Mouse (Mus musculus) kidney, embryonic 14.5 days (tissue): ENCODE measurements around the gene Polr3gl. TPM values are rescaled to one million over a fixed set of nuclear protein-coding genes. Genes with fewer than 3 reads are reported as not detected.
A peak's percentile ranks its signal among the peaks of the same experiment; 100 is the strongest.

ENCODE experiments used
- ATAC-seq: fragments of 200-750 bp; cut with Nextera tagmentation; 2 replicates; pipeline ENCODE4 v1.8.0; 2017; ENCODE audit warnings: moderate number of reproducible peaks, mild to moderate bottlenecking, moderate TSS enrichment, moderate library complexity; ENCODE audit not compliant: low FRiP score, low TSS enrichment
- H3K27ac ChIP-seq: fragments of 300-500 bp; sonication (generic); 2 replicates; pipeline ENCODE4 v1.5.1; 2014; ENCODE audit warnings: low read depth, mild to moderate bottlenecking, low read length, moderate library complexity, mixed read lengths
- H3K27me3 ChIP-seq: fragments of 300-500 bp; sonication (generic); 2 replicates; pipeline ENCODE4 v1.6.1; 2014; ENCODE audit warnings: mild to moderate bottlenecking, low read length; ENCODE audit not compliant: control insufficient read depth, insufficient read depth
- H3K36me3 ChIP-seq: fragments of 300-500 bp; sonication (generic); 2 replicates; pipeline ENCODE4 v1.6.1; 2014; ENCODE audit warnings: low read length, mixed read lengths; ENCODE audit not compliant: control insufficient read depth, insufficient read depth
- H3K4me1 ChIP-seq: fragments of 300-500 bp; sonication (generic); 2 replicates; pipeline ENCODE4 v1.6.1; 2014; ENCODE audit warnings: low read length, mixed read lengths; ENCODE audit not compliant: control insufficient read depth, insufficient read depth
- H3K4me2 ChIP-seq: fragments of 300-500 bp; sonication (generic); replicated peaks from 2 replicates; pipeline ENCODE4 v1.6.1; 2014; ENCODE audit warnings: low read depth, mild to moderate bottlenecking, low read length
- H3K4me3 ChIP-seq: fragments of 300-500 bp; sonication (generic); 2 replicates; pipeline ENCODE4 v1.5.1; 2014; ENCODE audit warnings: mild to moderate bottlenecking, low read length
- H3K9ac ChIP-seq: fragments of 300-500 bp; sonication (generic); 2 replicates; pipeline ENCODE4 v1.6.1; 2014; ENCODE audit warnings: low read depth, mild to moderate bottlenecking, low read length, moderate library complexity
- H3K9me3 ChIP-seq: fragments of 300-500 bp; sonication (generic); 2 replicates; pipeline ENCODE4 v1.6.1; 2016; ENCODE audit warnings: low read length; ENCODE audit not compliant: control insufficient read depth
- WGBS: fragments of 180-500 bp; shearing (Covaris S2); extraction: QIAGEN DNeasy Blood & Tissue Kit; methylation state at CpG from one replicate; pipeline ENCODE4 v1.1.7; 2014; 5-methylcytosine and 5-hydroxymethylcytosine counted together
- polyA plus RNA-seq: library from polyadenylated mRNA; unstranded; fragments of >200 nt; fragmentation: Nextera tagmentation; extraction: Ambion mirVana; gene quantifications from 2 replicates; pipeline ENCODE4 v1.2.1, GENCODE M21; 2014

Gene Polr3gl
- polyA plus RNA-seq = 18.0 and 22.3 TPM in 2 replicates

GRCm38 (mm10) chr3:96593790-96594560 lies at the start of gene Polr3gl:
Polr3gl (minus strand) TSS chr3:96594181.
- ATAC-seq = peak; percentile 86
- peak within 1 kb of the TSS; percentile 53 for H3K9ac ChIP-seq
- WGBS = under 1% methylated on average over 38 of the region's 38 CpGs

GRCm38 (mm10) chr3:96639219-96639618 lies 45.2 kb upstream of the Polr3gl start:
- Histone ChIP-seq H3K27me3 (no peaks in the 10 kb centered on the region), H3K4me2 (no peak overlapping the region), H3K9ac (no peak overlapping the region), H3K4me3 (no peak overlapping the region), H3K36me3 (peaks cover 43% of the 10 kb centered on the region), H3K4me1 (peaks cover 12% of the 10 kb centered on the region; the same call in 1 of the 2 replicates), H3K9me3 (no peaks in the 10 kb centered on the region), H3K27ac (no peak overlapping the region)
- no peak for ATAC-seq
- 92% methylated on average over 1 of the region's 1 CpGs for WGBS

More at GRCm38 (mm10) chr3:96593790-96594560, at the start of gene Polr3gl:
- H3K27me3 ChIP-seq = peaks cover 25% of the 10 kb centered on the region
- peak within 1 kb of the TSS; percentile 45 for H3K4me3 ChIP-seq
- no peaks in the 10 kb centered on the region for H3K36me3 ChIP-seq
- peak within 1 kb of the TSS; percentile 78 for H3K4me2 ChIP-seq
- 0 out of 2 replicates have a peak within 1 kb of the TSS, but pooled peaks have one; percentile 39 for H3K27ac ChIP-seq
- H3K4me1 ChIP-seq = peaks cover 30% of the 10 kb centered on the region
- H3K9me3 ChIP-seq = no peaks in the 10 kb centered on the region

GRCm38 (mm10) chr3:96636448-96636847 lies 42.5 kb upstream of the Polr3gl start:
- peak overlapping the region; percentile 92 for H3K9ac ChIP-seq
- H3K9me3 ChIP-seq = no peaks in the 10 kb centered on the region
- 69% methylated on average over 11 of the region's 11 CpGs for WGBS
- peak overlapping the region; percentile 91 for H3K4me3 ChIP-seq
- no peaks in the 10 kb centered on the region for H3K27me3 ChIP-seq
- H3K27ac ChIP-seq = no peak overlapping the region
- peaks cover 12% of the 10 kb centered on the region; the same call in 1 of the 2 replicates for H3K4me1 ChIP-seq
- H3K4me2 ChIP-seq = peak overlapping the region; percentile 75
- H3K36me3 ChIP-seq = peaks cover 51% of the 10 kb centered on the region
- ATAC-seq = no peak

- H3K27ac ChIP-seq = peak overlapping the region; percentile 87; the same call in 1 of the 2 replicates
- WGBS = 10% methylated on average over 15 of the region's 15 CpGs
- H3K4me1 ChIP-seq = peaks cover 16% of the 10 kb centered on the region; the same call in 1 of the 2 replicates
- H3K4me3 ChIP-seq = peak overlapping the region; percentile 91
- H3K9ac ChIP-seq = peak overlapping the region; percentile 92
- H3K27me3 ChIP-seq = no peaks in the 10 kb centered on the region
- peak overlapping the region; percentile 75 for H3K4me2 ChIP-seq
- peaks cover 51% of the 10 kb centered on the region for H3K36me3 ChIP-seq
- no peaks in the 10 kb centered on the region for H3K9me3 ChIP-seq
- 0 out of 2 replicates have a peak, but pooled peaks have one; percentile 4 for ATAC-seq
These were observed 41.9 kb upstream of the Polr3gl start for GRCm38 (mm10) chr3:96635906-96636305.

GRCm38 (mm10) chr3:96634928-96635879 lies 41.2 kb upstream of the Polr3gl start, which contains the start of the genes Pex11b and Gm42957:
Pex11b (plus strand) TSS chr3:96635376.
Gm42957 (plus strand) TSS chr3:96635474.
- Histone ChIP-seq H3K9me3 (no peaks in the 10 kb centered on the region), H3K36me3 (peaks cover 51% of the 10 kb centered on the region), H3K4me3 (peak within 1 kb of the TSS; percentile 91), H3K4me1 (peaks cover 19% of the 10 kb centered on the region; the same call in 1 of the 2 replicates), H3K9ac (peak within 1 kb of the TSS; percentile 92), H3K4me2 (peak within 1 kb of the TSS; percentile 75), H3K27ac (peak within 1 kb of the TSS; percentile 87), H3K27me3 (no peaks in the 10 kb centered on the region)
- WGBS = 2% methylated on average over 60 of the region's 60 CpGs
- ATAC-seq = peak; percentile 95

GRCm38 (mm10) chr3:96634015-96634414 lies 40.0 kb upstream of the Polr3gl start:
- Histone ChIP-seq H3K36me3 (peaks cover 45% of the 10 kb centered on the region), H3K4me3 (no peak overlapping the region), H3K27ac (no peak overlapping the region), H3K9ac (no peak overlapping the region), H3K9me3 (no peaks in the 10 kb centered on the region), H3K4me2 (no peak overlapping the region), H3K4me1 (peaks cover 19% of the 10 kb centered on the region; the same call in 1 of the 2 replicates), H3K27me3 (no peaks in the 10 kb centered on the region)
- 75% methylated on average over 1 of the region's 1 CpGs for WGBS
- no peak for ATAC-seq

- Histone ChIP-seq H3K9me3 (no peaks in the 10 kb centered on the region), H3K27me3 (no peaks in the 10 kb centered on the region), H3K27ac (no peak overlapping the region), H3K4me2 (no peak overlapping the region), H3K9ac (no peak overlapping the region), H3K4me1 (peaks cover 19% of the 10 kb centered on the region; the same call in 1 of the 2 replicates), H3K4me3 (no peak overlapping the region), H3K36me3 (peaks cover 28% of the 10 kb centered on the region)
- ATAC-seq = no peak
These were observed 38.1 kb upstream of the Polr3gl start for GRCm38 (mm10) chr3:96632058-96632457.

- Histone ChIP-seq H3K27ac (peak within 1 kb of the TSS; percentile 71), H3K9me3 (no peaks in the 10 kb centered on the region), H3K4me2 (peak within 1 kb of the TSS; percentile 79), H3K4me3 (peak within 1 kb of the TSS; percentile 78), H3K36me3 (peaks cover 27% of the 10 kb centered on the region), H3K9ac (peak within 1 kb of the TSS; percentile 77), H3K4me1 (peaks cover 11% of the 10 kb centered on the region; the same call in 1 of the 2 replicates), H3K27me3 (no peaks in the 10 kb centered on the region)
- ATAC-seq = peak; percentile 93
- WGBS = 1% methylated on average over 48 of the region's 48 CpGs
These were observed 36.0 kb upstream of the Polr3gl start, which contains the start of gene Rbm8a for GRCm38 (mm10) chr3:96629729-96630600. Rbm8a (plus strand) TSS chr3:96629933.
